Mouse (Mus musculus) mouse trophoblast stem cell (cell line): ENCODE measurements at regions not wholly inside any gene's neighbourhood (a gene's known extent, or its start where the extent isn't known, plus 50 kb on each side); places are given as distances from the start of the nearest gene placed in this dataset.

Source experiments
- in situ Hi-C, 2 experiments: fragments of 300-500 bp; cut with MseI, MboI; formaldehyde crosslinking; loops; 2 replicates in 1 of 2; 3 replicates in 1 of 2; pipeline ENCODE4 v1.15.1; 2025

GRCm38 (mm10) chr3:130978986-130979642, 131.2 kb upstream of the Lef1 start:
- in situ Hi-C loops = no loop called here

- in situ Hi-C loops = no loop called here
Measured at GRCm38 (mm10) chr3:130977921-130978700, 132.2 kb upstream of the Lef1 start.

GRCm38 (mm10) chr3:130976206-130976605, 134.1 kb upstream of the Lef1 start:
- in situ Hi-C loops = no loop called here

GRCm38 (mm10) chr3:130975291-130975690, 135.0 kb upstream of the Lef1 start:
- in situ Hi-C loops = no loop called here

GRCm38 (mm10) chr3:130972126-130972525, 138.1 kb upstream of the Lef1 start:
- in situ Hi-C loops = no loop called here

- in situ Hi-C loops = no loop called here
Measured at GRCm38 (mm10) chr3:130965275-130965674, 145.0 kb upstream of the Lef1 start.

- in situ Hi-C loops = no loop called here
Measured at GRCm38 (mm10) chr3:130964088-130964487, 146.2 kb upstream of the Lef1 start.

- in situ Hi-C loops = no loop called here
Measured at GRCm38 (mm10) chr3:130963625-130964024, 146.6 kb upstream of the Lef1 start.

- in situ Hi-C loops = no loop called here
Measured at GRCm38 (mm10) chr3:130962701-130963472, 147.4 kb upstream of the Lef1 start.

GRCm38 (mm10) chr3:130962151-130962633, 148.1 kb upstream of the Lef1 start:
- in situ Hi-C loops = no loop called here

- in situ Hi-C loops = no loop called here
Measured at GRCm38 (mm10) chr3:130961704-130962103, 148.6 kb upstream of the Lef1 start.

GRCm38 (mm10) chr3:130955958-130956357, 154.3 kb upstream of the Lef1 start:
- in situ Hi-C loops = no loop called here

GRCm38 (mm10) chr3:130951381-130951780, 158.9 kb upstream of the Lef1 start:
- in situ Hi-C loops = no loop called here

- in situ Hi-C loops = no loop called here
Measured at GRCm38 (mm10) chr3:130950872-130951271, 159.4 kb upstream of the Lef1 start.

GRCm38 (mm10) chr3:130947880-130948279, 162.4 kb upstream of the Lef1 start:
- in situ Hi-C loops = no loop called here

- in situ Hi-C loops = no loop called here
Measured at GRCm38 (mm10) chr3:130947277-130947606, 163.0 kb upstream of the Lef1 start.

- in situ Hi-C loops = no loop called here
Measured at GRCm38 (mm10) chr3:130946576-130947276, 163.5 kb upstream of the Lef1 start.

GRCm38 (mm10) chr3:130945861-130946449, 164.3 kb upstream of the Lef1 start:
- in situ Hi-C loops = no loop called here

GRCm38 (mm10) chr3:130945396-130945795, 164.9 kb upstream of the Lef1 start:
- in situ Hi-C loops = no loop called here

- in situ Hi-C loops = no loop called here
Measured at GRCm38 (mm10) chr3:130944241-130944640, 166.0 kb upstream of the Lef1 start.

- in situ Hi-C loops = no loop called here
Measured at GRCm38 (mm10) chr3:130942947-130943630, 167.2 kb upstream of the Lef1 start.
